Mouse (Mus musculus) midbrain, postnatal 0 days (tissue): ENCODE measurements around the gene Flt3. TPM values are rescaled to one million over a fixed set of nuclear protein-coding genes. Genes with fewer than 3 reads are reported as not detected.
A peak's percentile ranks its signal among the peaks of the same experiment; 100 is the strongest.

ENCODE experiments used
- ATAC-seq: fragments of 200-750 bp; cut with Nextera tagmentation; 2 replicates; pipeline ENCODE4 v1.8.0; 2017; ENCODE audit warnings: moderate number of reproducible peaks, mild to moderate bottlenecking, moderate TSS enrichment, moderate library complexity; ENCODE audit not compliant: low FRiP score
- DNase-seq: peaks from one replicate; pipeline ENCODE4 v3.0.0-alpha.2; 2015; ENCODE audit warnings: low spot score
- H3K27ac ChIP-seq: fragments of 300-500 bp; sonication (generic); 2 replicates; pipeline ENCODE4 v1.5.1; 2014; ENCODE audit warnings: low read depth, mild to moderate bottlenecking, low read length, mixed read lengths
- H3K27me3 ChIP-seq: fragments of 300-500 bp; sonication (generic); 2 replicates; pipeline ENCODE4 v1.6.1; 2014; ENCODE audit warnings: low read length, control low read depth, mixed read lengths; ENCODE audit not compliant: insufficient read depth
- H3K36me3 ChIP-seq: fragments of 300-500 bp; sonication (generic); 2 replicates; pipeline ENCODE4 v1.6.1; 2014; ENCODE audit warnings: low read length, control low read depth, mixed read lengths; ENCODE audit not compliant: insufficient read depth
- H3K4me1 ChIP-seq: fragments of 300-500 bp; sonication (generic); 2 replicates; pipeline ENCODE4 v1.6.1; 2014; ENCODE audit warnings: mild to moderate bottlenecking, control low read depth, antibody characterized with exemption, low read length, mixed read lengths; ENCODE audit not compliant: insufficient read depth
- H3K4me2 ChIP-seq: fragments of 300-500 bp; sonication (generic); 2 replicates; pipeline ENCODE4 v1.6.1; 2014; ENCODE audit warnings: low read depth, mild to moderate bottlenecking, low read length, mixed read lengths; ENCODE audit not compliant: poor library complexity, severe bottlenecking
- H3K4me3 ChIP-seq: fragments of 300-500 bp; sonication (generic); 2 replicates; pipeline ENCODE4 v1.5.1; 2014; ENCODE audit warnings: low read depth, mild to moderate bottlenecking, low read length, moderate library complexity
- H3K9ac ChIP-seq: fragments of 300-500 bp; sonication (generic); replicated peaks from 2 replicates; pipeline ENCODE4 v1.6.1; 2014; ENCODE audit warnings: mild to moderate bottlenecking, low read length, moderate library complexity, mixed read lengths; ENCODE audit not compliant: poor library complexity, severe bottlenecking
- H3K9me3 ChIP-seq: fragments of 300-500 bp; sonication (generic); 2 replicates; pipeline ENCODE4 v1.6.1; 2016; ENCODE audit warnings: low read length, control low read depth
- CTCF ChIP-seq: IDR thresholded peaks from 2 replicates; pipeline ENCODE4 v1.5.1; 2016; ENCODE audit warnings: antibody characterized with exemption, mild to moderate bottlenecking
- WGBS: fragments of 180-500 bp; shearing (Covaris S2); extraction: QIAGEN DNeasy Blood & Tissue Kit; methylation state at CpG from one replicate; pipeline ENCODE4 v1.1.7; 2014; 5-methylcytosine and 5-hydroxymethylcytosine counted together
- polyA plus RNA-seq: library from polyadenylated mRNA; unstranded; fragments of >200 nt; fragmentation: Nextera tagmentation; extraction: Ambion mirVana; gene quantifications from 2 replicates; pipeline ENCODE4 v1.2.1, GENCODE M21; 2015
- total RNA-seq: library from RNA; depleted of rRNA; stranded (reverse); fragments of >200 nt; gene quantifications from 2 replicates; pipeline ENCODE4 v1.2.3, GENCODE M21; 2014

The Flt3 gene
- total and polyA plus RNA-seq, 2 experiments from 2014 or later, result 2.0 to 2.5 TPM

DNA sequence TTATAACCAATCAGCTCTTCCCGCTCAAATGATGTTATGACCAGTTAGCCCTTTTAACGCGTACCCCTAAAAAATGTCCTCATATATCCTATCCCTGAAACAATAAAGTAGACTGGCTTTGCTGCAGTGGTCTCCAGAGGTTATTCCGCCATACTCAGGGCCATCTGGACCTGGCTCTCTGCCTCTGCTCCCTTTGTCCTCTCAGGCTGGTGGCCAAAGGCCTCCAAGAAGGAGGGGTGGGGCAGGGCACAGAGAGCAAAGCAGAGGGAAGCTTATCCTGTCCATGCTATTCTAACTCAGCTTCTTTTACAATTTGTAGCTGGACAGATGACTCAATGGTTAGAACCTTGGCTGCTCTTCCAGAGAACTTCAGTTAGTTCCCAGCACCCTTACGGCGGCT lies 32.1 kb downstream of the Flt3 start:
- Histone ChIP-seq H3K9me3 (no peaks in the 10 kb centered on the region), H3K4me1 (no peaks in the 10 kb centered on the region), H3K36me3 (no peaks in the 10 kb centered on the region), H3K9ac (no peak overlapping the region), H3K4me3 (no peak overlapping the region), H3K27ac (no peak overlapping the region), H3K27me3 (no peaks in the 10 kb centered on the region), H3K4me2 (no peak overlapping the region)
- WGBS, result 95% methylated on average over 6 of the region's 6 CpGs
- peak; percentile 28 for DNase-seq
- no peak for TF ChIP-seq CTCF
- no peak for ATAC-seq

DNA sequence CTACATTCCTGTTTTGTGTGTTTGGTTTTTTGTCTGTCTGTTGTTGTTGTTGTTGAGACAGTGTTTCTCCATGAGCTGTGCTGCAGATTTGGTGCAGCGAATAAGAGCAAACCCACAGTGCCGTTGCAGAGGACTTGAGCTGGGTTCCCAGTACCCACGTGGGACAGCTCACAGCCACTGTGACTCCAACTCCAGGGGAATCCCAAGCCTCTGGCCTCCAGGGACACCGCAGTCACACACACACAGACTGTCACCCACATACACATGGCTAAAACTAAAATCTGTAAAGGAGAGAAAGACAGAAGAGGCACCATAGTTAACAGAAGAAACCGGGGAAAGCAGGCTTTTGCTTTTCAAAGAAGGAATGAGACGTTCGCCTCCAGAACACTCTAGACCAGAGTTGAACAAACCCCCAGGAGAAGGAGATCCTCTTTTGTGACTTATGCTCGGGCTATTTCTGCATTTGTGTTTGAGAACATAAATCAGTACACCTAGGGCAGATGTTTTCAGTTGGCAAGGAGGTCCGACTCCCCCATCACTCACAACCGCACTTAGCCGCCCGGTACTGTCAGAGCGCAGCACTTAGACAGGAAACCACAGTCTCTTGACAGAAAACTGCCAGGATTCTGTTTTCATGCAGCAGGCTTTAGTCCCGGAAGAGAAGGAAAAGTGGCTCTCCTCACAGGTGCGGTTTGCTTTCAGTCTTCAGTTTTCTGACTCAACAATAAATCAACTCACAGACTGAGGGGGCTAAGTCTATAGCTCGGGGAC lies 34.1 kb downstream of the Flt3 start:
- no peak overlapping the region for H3K4me3 ChIP-seq
- TF ChIP-seq CTCF, result no peak
- H3K9me3 ChIP-seq, result no peaks in the 10 kb centered on the region
- no peak overlapping the region for H3K4me2 ChIP-seq
- WGBS, result 73% methylated on average over 16 of the region's 16 CpGs
- ATAC-seq (no peak), DNase-seq (no peak)
- H3K27me3 ChIP-seq, result no peaks in the 10 kb centered on the region
- H3K36me3 ChIP-seq, result no peaks in the 10 kb centered on the region
- no peak overlapping the region for H3K27ac ChIP-seq
- H3K4me1 ChIP-seq, result no peaks in the 10 kb centered on the region
- H3K9ac ChIP-seq, result no peak overlapping the region

GRCm38 (mm10) chr5:147363054-147363453 lies 37.2 kb downstream of the Flt3 start:
- no peaks in the 10 kb centered on the region for H3K9me3 ChIP-seq
- no peaks in the 10 kb centered on the region for H3K36me3 ChIP-seq
- no peaks in the 10 kb centered on the region for H3K27me3 ChIP-seq
- DNase-seq (no peak), ATAC-seq (no peak)
- H3K4me1 ChIP-seq, result no peaks in the 10 kb centered on the region
- no peak for TF ChIP-seq CTCF
- H3K4me2 ChIP-seq, result no peak overlapping the region
- H3K4me3 ChIP-seq, result no peak overlapping the region
- 63% methylated on average over 12 of the region's 12 CpGs for WGBS
- H3K27ac ChIP-seq, result no peak overlapping the region
- H3K9ac ChIP-seq, result no peak overlapping the region

DNA sequence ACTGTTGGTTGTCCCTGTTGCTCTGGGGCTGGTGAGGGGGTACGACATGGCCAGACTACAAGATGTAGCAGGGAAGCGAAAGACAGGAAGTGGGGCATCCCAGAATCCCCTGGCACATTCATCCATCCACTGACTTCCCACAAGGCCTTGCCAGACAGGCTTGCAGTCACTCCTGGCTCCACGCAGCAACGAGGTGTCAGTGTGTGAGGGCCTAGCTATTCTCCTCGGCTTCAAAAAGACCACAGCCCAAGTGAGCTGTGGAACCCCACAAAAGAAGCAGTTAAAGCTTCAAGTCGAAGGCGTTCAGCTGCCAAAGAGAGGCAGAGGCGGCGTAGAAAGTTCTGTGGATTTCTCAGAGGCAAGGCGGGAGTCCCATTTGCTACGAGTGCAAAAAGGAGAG lies 41.8 kb downstream of the Flt3 start:
- no peak overlapping the region for H3K4me2 ChIP-seq
- WGBS, result 90% methylated on average over 11 of the region's 11 CpGs

GRCm38 (mm10) chr5:147357536-147357935 lies 42.8 kb downstream of the Flt3 start:
- H3K36me3 ChIP-seq, result no peaks in the 10 kb centered on the region
- no peak overlapping the region for H3K4me2 ChIP-seq
- DNase-seq, result no peak
- H3K4me1 ChIP-seq, result no peaks in the 10 kb centered on the region
- H3K27me3 ChIP-seq, result no peaks in the 10 kb centered on the region
- no peaks in the 10 kb centered on the region for H3K9me3 ChIP-seq
- no peak overlapping the region for H3K4me3 ChIP-seq
- 41% methylated on average over 3 of the region's 3 CpGs for WGBS
- H3K27ac ChIP-seq, result no peak overlapping the region
- H3K9ac ChIP-seq, result no peak overlapping the region
- TF ChIP-seq CTCF, result peak; percentile 61
- ATAC-seq, result no peak

More for the DNA sequence above, 41.8 kb downstream of the Flt3 start:
- DNase-seq, result no peak
- no peaks in the 10 kb centered on the region for H3K9me3 ChIP-seq
- H3K27me3 ChIP-seq, result no peaks in the 10 kb centered on the region
- no peak overlapping the region for H3K4me3 ChIP-seq
- no peaks in the 10 kb centered on the region for H3K36me3 ChIP-seq
- no peak for ATAC-seq
- H3K9ac ChIP-seq, result no peak overlapping the region
- no peak overlapping the region for H3K27ac ChIP-seq
- no peaks in the 10 kb centered on the region for H3K4me1 ChIP-seq
- no peak for TF ChIP-seq CTCF

DNA sequence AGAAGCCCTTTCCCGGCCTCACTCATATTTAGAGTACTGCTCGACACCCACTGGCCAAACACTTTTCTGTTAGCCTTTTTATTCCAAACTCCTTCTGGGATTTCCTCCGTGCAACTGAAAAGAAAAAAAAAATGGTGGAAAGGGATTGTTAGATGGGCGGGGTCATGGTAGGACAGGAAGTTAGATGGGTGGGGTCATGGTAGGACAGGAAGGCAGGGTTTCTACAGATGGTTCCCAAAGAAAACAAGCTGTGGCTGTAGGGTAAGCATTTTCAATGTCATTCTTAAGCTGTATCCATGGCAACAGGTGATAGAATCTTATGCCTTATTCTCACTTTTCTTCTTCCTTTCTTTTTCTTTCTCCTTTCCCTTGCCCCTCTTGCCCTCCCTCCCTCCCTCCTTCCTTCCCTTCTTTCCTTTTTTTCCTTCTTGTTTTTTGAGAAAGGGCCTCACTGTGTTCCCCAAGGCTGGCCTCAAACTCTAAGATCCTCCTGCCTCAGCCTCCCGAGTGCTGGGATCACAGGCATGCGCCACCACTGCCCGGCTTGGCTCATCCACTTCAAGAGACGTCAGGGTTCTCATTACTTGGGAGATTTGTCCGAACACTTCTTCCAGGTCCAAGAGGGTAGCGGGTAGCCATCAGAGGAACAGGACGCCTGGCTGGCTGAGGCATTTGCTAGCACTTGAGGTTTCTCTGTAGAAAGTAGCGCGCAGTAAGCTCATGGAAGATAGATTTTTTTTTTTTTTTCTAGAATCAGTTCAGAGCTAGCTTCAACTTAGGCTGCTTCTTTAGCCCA lies 43.8 kb downstream of the Flt3 start:
- Histone ChIP-seq H3K27ac (no peak overlapping the region), H3K36me3 (no peaks in the 10 kb centered on the region), H3K4me3 (no peak overlapping the region), H3K9me3 (no peaks in the 10 kb centered on the region), H3K4me2 (no peak overlapping the region), H3K9ac (no peak overlapping the region), H3K27me3 (no peaks in the 10 kb centered on the region), H3K4me1 (no peaks in the 10 kb centered on the region)
- DNase-seq, result no peak
- WGBS, result 94% methylated on average over 13 of the region's 13 CpGs
- TF ChIP-seq CTCF, result no peak
- ATAC-seq, result no peak
